In the genomic region with DNA sequence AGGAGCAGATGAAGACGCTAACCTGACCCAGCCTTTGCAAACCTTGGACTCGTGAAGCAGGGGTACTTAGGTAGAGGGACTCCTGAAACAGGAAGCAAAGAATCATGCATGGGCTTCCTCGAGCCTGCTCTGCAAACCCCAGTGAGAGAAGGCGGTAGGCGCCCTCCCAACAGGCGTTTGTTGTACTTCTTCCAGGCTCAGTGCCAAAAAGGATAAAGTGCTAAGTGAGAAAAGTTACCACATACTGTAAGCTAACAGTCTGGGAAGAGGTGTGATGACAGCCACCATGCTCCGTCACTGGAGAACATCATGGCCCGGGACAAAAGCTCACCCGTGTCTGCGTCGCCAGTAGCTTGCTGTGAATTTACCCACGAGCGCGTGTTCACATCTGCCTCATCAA, we compare ENCODE assay signal across 24 mouse cellular contexts.
"Had no signal": no experiment of that assay in that cellular context is flagged by ENCODE, and none has a peak within 500 bp of the region (broad histone marks: within the 10 kb centered on the region; RNA-seq: fewer than 3 reads in every experiment).

No protein-coding gene starts in this region.

- H3K4me3 ChIP-seq: heart, embryonic 10.5 days; heart, embryonic 12.5 days; hindbrain, embryonic 13.5 days; hindbrain, embryonic 15.5 days; kidney, embryonic 15.5 days; left cerebral cortex, adult 2 months; limb, embryonic 13.5 days; limb, embryonic 15.5 days; liver, embryonic 12.5 days had no signal

- H3K9ac ChIP-seq: heart, embryonic 12.5 days; hindbrain, embryonic 13.5 days; hindbrain, embryonic 15.5 days; kidney, embryonic 15.5 days; limb, embryonic 13.5 days; limb, embryonic 15.5 days; liver, embryonic 12.5 days; liver, embryonic 14.5 days had no signal

- H3K36me3 ChIP-seq: heart, embryonic 10.5 days; heart, embryonic 12.5 days; hindbrain, embryonic 13.5 days; hindbrain, embryonic 15.5 days; kidney, embryonic 15.5 days; limb, embryonic 13.5 days; limb, embryonic 15.5 days; liver, embryonic 12.5 days had no signal

- H3K9me3 ChIP-seq: heart, embryonic 10.5 days; hindbrain, embryonic 15.5 days; kidney, embryonic 15.5 days; limb, embryonic 15.5 days; liver, embryonic 12.5 days had no signal

- H3K4me1 ChIP-seq: hindbrain, embryonic 15.5 days; kidney, embryonic 15.5 days; limb, embryonic 15.5 days; liver, embryonic 12.5 days had no signal

- H3K27ac ChIP-seq: heart, embryonic 10.5 days; hindbrain, embryonic 13.5 days; hindbrain, embryonic 15.5 days; hindbrain, postnatal 0 days; kidney, embryonic 15.5 days; kidney, postnatal 0 days; left cerebral cortex, adult 2 months; limb, embryonic 13.5 days; limb, embryonic 15.5 days; liver, embryonic 12.5 days; liver, embryonic 14.5 days had no signal

- DNase-seq: gastrocnemius, postnatal 14 days; gastrocnemius, postnatal 36 days; heart, adult 18-20 months; heart, postnatal 10 days; kidney, adult 11 months; kidney, adult 2 months; kidney, adult 9 months; kidney, postnatal 14 days; kidney, postnatal 36 days; layer of hippocampus, adult 9-11 months; layer of hippocampus, postnatal 36 days; left cerebral cortex, postnatal 4 days had no signal

- H3K27me3 ChIP-seq: heart, embryonic 12.5 days; hindbrain, embryonic 13.5 days; hindbrain, embryonic 15.5 days; kidney, embryonic 15.5 days; limb, embryonic 15.5 days had no signal
